Mouse (Mus musculus) liver, adult (tissue): ENCODE measurements around the gene Ccr7.

Experiments used
- GATA4 ChIP-seq: IDR thresholded peaks from 2 replicates; pipeline ENCODE4 v1.6.1; 2014; ENCODE audit warnings: mild to moderate bottlenecking, low read length; ENCODE audit not compliant: insufficient replicate concordance

Ccr7 gene

GRCm38 (mm10) chr11:99165031-99165752, 10.3 kb upstream of the Ccr7 start:
- TF ChIP-seq GATA4: no peak

GRCm38 (mm10) chr11:99162972-99163686, 8.3 kb upstream of the Ccr7 start:
- TF ChIP-seq GATA4: no peak

- TF ChIP-seq GATA4: no peak
Measured at GRCm38 (mm10) chr11:99161648-99162047, 6.8 kb upstream of the Ccr7 start.

GRCm38 (mm10) chr11:99160228-99160627, 5.4 kb upstream of the Ccr7 start:
- peak; percentile 99 for TF ChIP-seq GATA4

GRCm38 (mm10) chr11:99155817-99156216, 940 bp upstream of the Ccr7 start:
- TF ChIP-seq GATA4: no peak

- TF ChIP-seq GATA4: no peak
Measured at GRCm38 (mm10) chr11:99153767-99154753, 817 bp downstream of the Ccr7 start.

GRCm38 (mm10) chr11:99152323-99153144, 2.3 kb downstream of the Ccr7 start:
- no peak for TF ChIP-seq GATA4

GRCm38 (mm10) chr11:99151333-99151930, 3.4 kb downstream of the Ccr7 start:
- TF ChIP-seq GATA4: no peak

GRCm38 (mm10) chr11:99150889-99151288, 4.0 kb downstream of the Ccr7 start:
- no peak for TF ChIP-seq GATA4

- no peak for TF ChIP-seq GATA4
Measured at GRCm38 (mm10) chr11:99149898-99150757, 4.7 kb downstream of the Ccr7 start.

GRCm38 (mm10) chr11:99148896-99149703, 5.8 kb downstream of the Ccr7 start:
- no peak for TF ChIP-seq GATA4

GRCm38 (mm10) chr11:99148400-99148799, 6.5 kb downstream of the Ccr7 start:
- no peak for TF ChIP-seq GATA4
